Mouse (Mus musculus) stomach, postnatal 0 days (tissue): ENCODE measurements at regions not wholly inside any gene's neighbourhood (a gene's known extent, or its start where the extent isn't known, plus 50 kb on each side); places are given as distances from the start of the nearest gene placed in this dataset.
A peak's percentile ranks its signal among the peaks of the same experiment; 100 is the strongest.

ENCODE experiments used
- ATAC-seq: fragments of 200-750 bp; cut with Nextera tagmentation; 2 replicates; pipeline ENCODE4 v1.8.0; 2017; ENCODE audit not compliant: low FRiP score, low TSS enrichment
- DNase-seq: peaks from one replicate; pipeline ENCODE4 v3.0.0-alpha.2; 2016; ENCODE audit warnings: low spot score
- H3K27ac ChIP-seq: fragments of 300-500 bp; sonication (generic); replicated peaks from 2 replicates; pipeline ENCODE4 v1.5.1; 2014; ENCODE audit warnings: mild to moderate bottlenecking, control low read depth
- H3K27me3 ChIP-seq: fragments of 300-500 bp; sonication (generic); 2 replicates; pipeline ENCODE4 v1.6.1; 2014; ENCODE audit warnings: low read length; ENCODE audit not compliant: control insufficient read depth, insufficient read depth
- H3K36me3 ChIP-seq: fragments of 300-500 bp; sonication (generic); 2 replicates; pipeline ENCODE4 v1.6.1; 2014; ENCODE audit warnings: low read length, mixed read lengths; ENCODE audit not compliant: control insufficient read depth, insufficient read depth
- H3K4me1 ChIP-seq: fragments of 300-500 bp; sonication (generic); replicated peaks from 2 replicates; pipeline ENCODE4 v1.6.1; 2014; ENCODE audit warnings: antibody characterized with exemption; ENCODE audit not compliant: control insufficient read depth, insufficient read depth
- H3K4me2 ChIP-seq: fragments of 300-500 bp; sonication (generic); replicated peaks from 2 replicates; pipeline ENCODE4 v1.6.1; 2014; ENCODE audit warnings: low read depth, mild to moderate bottlenecking, control low read depth, moderate library complexity
- H3K4me3 ChIP-seq: fragments of 300-500 bp; sonication (generic); 2 replicates; pipeline ENCODE4 v1.5.1; 2014; ENCODE audit warnings: low read depth, low read length, control low read depth
- H3K9ac ChIP-seq: fragments of 300-500 bp; sonication (generic); 2 replicates; pipeline ENCODE4 v1.6.1; 2014; ENCODE audit warnings: mild to moderate bottlenecking, low read length, control low read depth, mixed read lengths
- H3K9me3 ChIP-seq: fragments of 300-500 bp; sonication (generic); 2 replicates; pipeline ENCODE4 v1.6.1; 2016; ENCODE audit warnings: low read length; ENCODE audit not compliant: control insufficient read depth
- CTCF ChIP-seq: IDR thresholded peaks from 2 replicates; pipeline ENCODE4 v1.5.1; 2016; ENCODE audit warnings: antibody characterized with exemption, low read depth, mild to moderate bottlenecking, moderate library complexity
- EP300 ChIP-seq: optimal IDR thresholded peaks from 2 replicates; pipeline ENCODE3; 2016; ENCODE audit warnings: antibody characterized with exemption
- WGBS: fragments of 180-500 bp; shearing (Covaris S2); extraction: QIAGEN DNeasy Blood & Tissue Kit; methylation state at CpG from one replicate; pipeline ENCODE4 v1.1.7; 2014; 5-methylcytosine and 5-hydroxymethylcytosine counted together

GRCm38 (mm10) chr14:25387780-25388179 is 71.2 kb upstream of the Zmiz1 start:
- Histone ChIP-seq H3K9me3 (no peaks in the 10 kb centered on the region), H3K36me3 (no peaks in the 10 kb centered on the region), H3K4me1 (no peaks in the 10 kb centered on the region), H3K4me3 (no peak overlapping the region), H3K9ac (no peak overlapping the region), H3K4me2 (no peak overlapping the region), H3K27me3 (no peaks in the 10 kb centered on the region), H3K27ac (no peak overlapping the region)
- DNase-seq (no peak), ATAC-seq (no peak)
- TF ChIP-seq CTCF (no peak), EP300 (no peak)
- WGBS: 89% methylated on average over 4 of the region's 4 CpGs

GRCm38 (mm10) chr14:25389314-25389713 is 69.7 kb upstream of the Zmiz1 start:
- no peak overlapping the region for H3K4me3 ChIP-seq
- H3K9me3 ChIP-seq: no peaks in the 10 kb centered on the region
- TF ChIP-seq EP300: no peak
- no peak for TF ChIP-seq CTCF
- DNase-seq: peak; percentile 54
- no peak overlapping the region for H3K4me2 ChIP-seq
- H3K27me3 ChIP-seq: no peaks in the 10 kb centered on the region
- no peak overlapping the region for H3K27ac ChIP-seq
- ATAC-seq: peak; percentile 42; the same call in 1 of the 2 replicates
- 17% methylated on average over 2 of the region's 2 CpGs for WGBS
- no peak overlapping the region for H3K9ac ChIP-seq
- H3K4me1 ChIP-seq: no peaks in the 10 kb centered on the region
- no peaks in the 10 kb centered on the region for H3K36me3 ChIP-seq

GRCm38 (mm10) chr14:25392412-25392811 is 66.6 kb upstream of the Zmiz1 start:
- peaks cover 8% of the 10 kb centered on the region; the same call in 1 of the 2 replicates for H3K4me1 ChIP-seq
- TF ChIP-seq EP300 (no peak), CTCF (no peak)
- H3K27ac ChIP-seq: no peak overlapping the region
- no peak overlapping the region for H3K9ac ChIP-seq
- DNase-seq: peak; percentile 68
- no peaks in the 10 kb centered on the region for H3K27me3 ChIP-seq
- ATAC-seq: 0 out of 2 replicates have a peak, but pooled peaks have one; percentile 33
- 64% methylated on average over 6 of the region's 6 CpGs for WGBS
- H3K36me3 ChIP-seq: no peaks in the 10 kb centered on the region
- no peak overlapping the region for H3K4me3 ChIP-seq
- H3K9me3 ChIP-seq: no peaks in the 10 kb centered on the region
- H3K4me2 ChIP-seq: no peak overlapping the region

GRCm38 (mm10) chr14:25392940-25393339 is 66.0 kb upstream of the Zmiz1 start:
- DNase-seq (no peak), ATAC-seq (no peak)
- Histone ChIP-seq H3K27me3 (no peaks in the 10 kb centered on the region), H3K9me3 (no peaks in the 10 kb centered on the region), H3K4me1 (peaks cover 8% of the 10 kb centered on the region; the same call in 1 of the 2 replicates), H3K27ac (no peak overlapping the region), H3K9ac (no peak overlapping the region), H3K4me2 (no peak overlapping the region), H3K36me3 (no peaks in the 10 kb centered on the region), H3K4me3 (no peak overlapping the region)
- no peak for TF ChIP-seq EP300
- no peak for TF ChIP-seq CTCF
- 84% methylated on average over 6 of the region's 6 CpGs for WGBS

- DNase-seq (no peak), ATAC-seq (no peak)
- TF ChIP-seq CTCF (no peak), EP300 (no peak)
- Histone ChIP-seq H3K4me2 (no peak overlapping the region), H3K27me3 (no peaks in the 10 kb centered on the region), H3K4me3 (no peak overlapping the region), H3K9ac (no peak overlapping the region), H3K9me3 (no peaks in the 10 kb centered on the region), H3K36me3 (no peaks in the 10 kb centered on the region), H3K4me1 (peaks cover 8% of the 10 kb centered on the region; the same call in 1 of the 2 replicates), H3K27ac (no peak overlapping the region)
- WGBS: 84% methylated on average over 6 of the region's 6 CpGs
Measured at GRCm38 (mm10) chr14:25394931-25395330, 64.1 kb upstream of the Zmiz1 start.

- H3K27me3 ChIP-seq: no peaks in the 10 kb centered on the region
- TF ChIP-seq CTCF (no peak), EP300 (no peak)
- H3K9me3 ChIP-seq: no peaks in the 10 kb centered on the region
- WGBS: 4% methylated on average over 9 of the region's 9 CpGs
- H3K9ac ChIP-seq: no peak overlapping the region
- no peak overlapping the region for H3K4me3 ChIP-seq
- H3K36me3 ChIP-seq: no peaks in the 10 kb centered on the region
- peaks cover 8% of the 10 kb centered on the region; the same call in 1 of the 2 replicates for H3K4me1 ChIP-seq
- ATAC-seq (peak; percentile 85), DNase-seq (peak; percentile 77)
- H3K4me2 ChIP-seq: peak overlapping the region; percentile 30
- H3K27ac ChIP-seq: peak overlapping the region; percentile 20; the same call in 1 of the 2 replicates
Measured at GRCm38 (mm10) chr14:25396990-25397531, 61.9 kb upstream of the Zmiz1 start.
